Mouse (Mus musculus) adrenal gland, adult 2 months (tissue): Measurements from ENCODE around the gene Srsf2. TPM values are rescaled to one million over a fixed set of nuclear protein-coding genes. Genes with fewer than 3 reads are reported as not detected.
"Not testable (repeated sequence)": the region's sequence is repeated elsewhere in the genome, so short reads cannot be mapped to it uniquely, and the experiment has no call there.

Source experiments
- DNase-seq: peaks from one replicate; pipeline ENCODE4 v3.0.0; 2021
- polyA plus RNA-seq: library from polyadenylated mRNA; depleted of rRNA; stranded (reverse); fragments of >200 nt; gene quantifications from 2 replicates; pipeline ENCODE4 v1.2.3, GENCODE M21; 2012
- total RNA-seq, 2 experiments: library from RNA; stranded (reverse); gene quantifications; 2 replicates each; pipeline ENCODE4 v1.2.3; 2021

The Srsf2 gene
- total and polyA plus RNA-seq, 3 experiments, result 223 to 693 (median 256) TPM

- peak; percentile 98 for DNase-seq
These were observed 626 bp upstream of the Srsf2 start for GRCm38 (mm10) chr11:116853512-116853928.

GRCm38 (mm10) chr11:116852291-116852890 is 503 bp downstream of the Srsf2 start, which contains the start of gene Mfsd11:
Gene Mfsd11, plus strand, starts transcription at chr11:116852440.
- peak; percentile 92 for DNase-seq

DNA sequence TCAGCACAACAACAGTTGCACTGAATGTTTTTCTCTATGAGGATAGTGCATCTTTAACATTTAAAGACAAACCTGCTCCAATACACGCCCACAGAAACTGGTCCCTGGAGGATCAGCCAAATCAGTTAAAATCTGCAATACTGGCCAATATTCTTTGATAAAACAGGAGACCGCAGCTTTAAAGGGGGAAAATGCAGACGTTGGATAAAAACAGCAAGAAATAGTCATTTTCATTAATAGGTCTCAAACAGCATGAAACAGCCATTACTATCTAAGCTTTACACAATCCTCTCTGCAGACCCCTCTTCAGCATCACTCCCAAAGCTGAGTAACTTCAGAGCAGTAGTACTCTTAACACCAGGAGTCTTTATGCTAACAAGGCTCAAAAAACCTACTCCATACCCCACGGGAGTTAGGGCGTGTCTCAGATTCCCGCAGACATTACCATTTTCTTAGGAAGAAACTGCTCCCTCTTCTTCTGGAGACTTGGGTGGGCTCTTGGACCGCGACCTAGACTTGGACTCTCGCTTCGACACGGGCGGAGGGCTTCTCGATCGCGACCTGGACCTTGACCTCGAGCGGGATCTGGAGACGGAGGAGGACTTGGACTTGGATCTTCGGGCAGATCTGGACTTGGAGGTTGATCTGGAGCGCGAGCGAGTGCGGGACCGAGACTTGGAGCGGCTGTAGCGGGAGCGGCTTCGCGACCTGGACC is 1.2 kb downstream of the Srsf2 start:
- no peak for DNase-seq

- DNase-seq, result no peak
These were observed 1.9 kb downstream of the Srsf2 start for GRCm38 (mm10) chr11:116850833-116851477.

DNA sequence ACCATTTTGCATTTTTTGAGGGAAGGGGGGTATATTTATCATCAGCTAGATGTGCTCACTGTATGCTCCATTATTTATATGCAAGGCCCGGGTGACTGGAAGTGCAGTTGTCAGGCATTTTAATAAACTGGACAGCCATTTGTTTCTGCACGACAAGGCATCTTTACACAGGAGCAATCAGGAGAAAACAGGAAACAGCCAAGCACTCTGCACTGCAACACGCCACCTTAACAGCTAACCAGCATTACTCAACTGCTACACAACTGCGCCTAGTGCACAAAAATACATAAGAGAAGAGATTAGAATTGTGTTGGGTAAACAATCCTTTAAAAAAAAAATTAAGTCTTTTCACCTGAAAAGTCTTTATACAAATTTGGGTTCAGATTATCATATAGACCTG is 2.8 kb downstream of the Srsf2 start:
- no peak for DNase-seq

GRCm38 (mm10) chr11:116849587-116849986 is 3.3 kb downstream of the Srsf2 start:
- DNase-seq, result no peak

DNA sequence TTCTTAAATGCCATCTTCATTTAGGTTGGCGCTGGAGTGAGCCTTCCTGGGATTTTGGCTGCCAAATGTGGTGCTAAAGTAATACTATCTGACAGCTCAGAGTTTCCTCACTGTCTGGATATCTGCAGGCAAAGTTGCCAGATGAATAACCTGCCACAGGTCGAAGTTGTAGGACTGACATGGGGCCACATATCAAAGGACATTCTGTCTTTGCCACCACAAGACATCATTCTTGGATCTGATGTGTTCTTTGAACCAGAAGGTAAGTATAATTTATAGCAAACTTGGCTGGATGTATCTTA is 4.1 kb downstream of the Srsf2 start:
- not testable (repeated sequence) for DNase-seq

DNA sequence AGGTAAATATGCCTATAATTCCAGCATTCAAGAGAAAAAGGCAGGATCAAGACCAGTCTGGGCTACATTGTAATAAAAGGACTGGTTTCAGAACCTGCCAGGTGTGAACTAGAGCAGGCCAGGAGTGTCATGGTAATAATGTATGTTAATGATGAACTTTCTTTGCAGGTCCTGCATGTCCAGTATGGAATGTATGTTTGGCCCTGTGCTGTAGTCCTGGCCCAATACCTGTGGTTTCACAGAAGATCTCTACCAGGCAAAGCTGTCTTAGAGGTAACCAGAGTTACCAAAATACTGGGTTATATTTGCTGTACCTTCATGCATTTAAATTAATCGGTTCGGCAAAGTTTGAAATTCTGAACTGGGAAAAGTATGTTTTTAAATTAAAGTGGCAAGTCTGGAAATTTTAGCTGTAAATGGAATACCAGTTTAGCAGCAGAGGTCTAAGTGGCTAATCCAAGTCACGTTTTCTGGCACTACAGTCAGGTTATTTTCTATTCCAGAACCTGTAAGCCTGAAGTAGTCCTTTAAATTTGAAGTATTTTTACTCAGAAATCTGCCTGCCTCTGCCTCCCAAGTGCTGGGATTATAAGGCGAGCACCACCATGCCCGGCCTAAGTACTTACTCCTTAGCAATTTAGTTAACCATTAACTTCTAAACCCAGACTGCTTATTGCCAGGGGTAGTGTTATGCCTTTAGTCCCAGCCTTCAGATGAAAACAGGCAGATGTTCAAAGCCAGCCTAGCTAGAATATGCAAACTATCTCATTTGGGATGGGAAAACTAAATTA is 4.6 kb downstream of the Srsf2 start:
- no peak for DNase-seq

GRCm38 (mm10) chr11:116847187-116848085 is 5.5 kb downstream of the Srsf2 start:
- no peak for DNase-seq

GRCm38 (mm10) chr11:116846593-116847181 is 6.2 kb downstream of the Srsf2 start:
- no peak for DNase-seq

- peak; percentile 99 for DNase-seq
These were observed 9.3 kb downstream of the Srsf2 start, which contains the start of the genes Mettl23 and Jmjd6 for GRCm38 (mm10) chr11:116843261-116844233. Gene Mettl23, plus strand, starts transcription at chr11:116843278. Gene Jmjd6, minus strand, starts transcription at chr11:116843449.

GRCm38 (mm10) chr11:116842531-116843260 is 10.2 kb downstream of the Srsf2 start:
- DNase-seq, result peak; percentile 88

DNA sequence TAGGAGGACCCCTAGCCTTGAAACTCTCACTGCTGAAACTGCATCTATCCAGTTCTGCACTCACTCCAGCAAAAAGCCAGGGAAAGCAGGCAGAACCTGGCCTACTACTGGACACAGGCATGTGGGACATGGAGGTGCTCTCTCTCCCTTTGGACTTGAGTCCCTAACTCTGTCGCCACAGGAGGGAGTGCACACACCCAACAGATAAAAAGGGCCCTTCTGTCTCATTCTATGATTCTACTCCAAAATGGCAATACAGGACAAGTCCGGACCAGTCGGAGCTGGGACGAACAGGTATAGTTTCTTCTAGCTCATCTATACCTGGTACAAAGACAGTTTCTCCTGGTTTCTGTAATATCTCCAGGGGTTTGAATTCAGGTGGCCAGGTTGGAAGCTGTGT is 12.1 kb downstream of the Srsf2 start:
- DNase-seq, result no peak

DNA sequence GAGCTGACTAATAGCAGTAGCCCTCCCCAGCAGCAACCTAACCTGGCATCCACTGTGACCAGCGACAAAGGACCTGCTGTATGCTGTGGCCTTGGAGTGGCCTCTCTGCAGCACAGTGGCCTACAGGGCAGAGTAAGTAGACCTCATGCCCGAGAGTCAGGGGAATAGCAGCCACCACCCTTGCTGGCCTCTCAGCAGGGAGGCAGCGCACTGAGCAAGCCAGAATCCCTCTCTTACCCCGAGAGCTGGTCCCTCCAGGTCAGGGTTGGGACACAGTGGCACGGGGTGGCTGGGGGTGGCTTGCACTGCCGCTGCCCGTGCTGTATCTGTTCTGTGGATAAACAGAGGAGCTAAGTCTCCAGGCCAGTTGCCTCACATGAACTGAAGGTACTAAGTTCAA is 13.3 kb downstream of the Srsf2 start:
- DNase-seq, result no peak

DNA sequence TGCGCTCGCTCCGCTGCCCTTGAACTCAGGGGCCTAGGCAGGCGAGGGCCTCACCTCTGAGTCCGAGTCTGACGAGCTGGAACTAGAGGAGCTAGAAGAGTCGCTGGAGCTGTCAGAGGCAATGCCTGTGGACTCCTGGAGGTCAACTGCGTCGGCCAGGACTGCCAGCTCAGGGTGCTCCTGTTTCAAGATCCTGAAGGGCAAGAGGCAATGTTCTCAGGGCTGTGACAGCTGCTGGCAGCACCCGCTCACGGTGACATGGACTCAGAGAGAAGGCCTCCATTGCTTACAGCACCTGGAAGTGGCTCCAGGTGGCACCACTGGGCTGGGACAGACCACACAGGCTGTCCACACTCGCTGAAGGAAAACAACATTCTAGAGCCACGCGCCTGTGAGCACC is 14.0 kb downstream of the Srsf2 start:
- no peak for DNase-seq

GRCm38 (mm10) chr11:116837441-116837840 is 15.5 kb downstream of the Srsf2 start:
- DNase-seq, result no peak

DNA sequence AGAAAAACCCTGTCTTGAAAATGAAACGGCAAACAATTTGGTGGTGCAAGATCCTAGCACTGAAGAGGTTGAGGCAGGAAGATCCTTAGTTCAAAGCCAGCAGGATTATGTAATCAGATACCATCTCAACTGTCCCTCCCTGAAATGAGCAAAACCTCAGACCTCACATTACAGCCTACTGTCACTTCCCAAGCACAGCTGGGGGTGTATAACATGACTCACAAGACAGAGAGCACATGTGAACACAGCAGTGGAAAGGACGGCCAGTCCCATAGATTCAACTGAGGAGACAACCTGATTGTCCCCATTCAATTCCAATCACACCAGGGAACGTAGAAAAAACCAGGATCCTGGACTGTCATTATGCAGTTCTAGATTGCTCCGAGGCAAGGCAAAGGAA is 16.6 kb downstream of the Srsf2 start:
- no peak for DNase-seq

- no peak for DNase-seq
These were observed 17.9 kb downstream of the Srsf2 start for GRCm38 (mm10) chr11:116834954-116835353.

- no peak for DNase-seq
These were observed 20.7 kb downstream of the Srsf2 start for GRCm38 (mm10) chr11:116832172-116832685.
